Mouse (Mus musculus) G1E (cell line): ENCODE measurements around the gene Cdh22.

Source experiments
- CTCF ChIP-seq: IDR thresholded peaks from 2 replicates; pipeline ENCODE4 v1.5.1; 2012; ENCODE audit warnings: low read depth, low read length, inconsistent platforms, mixed read lengths
- GATA1 ChIP-seq: IDR thresholded peaks from 2 replicates; pipeline ENCODE4 v1.6.1; 2012; ENCODE audit warnings: borderline replicate concordance, low read length, inconsistent platforms, mixed read lengths
- POLR2AphosphoS5 ChIP-seq: IDR thresholded peaks from 2 replicates; pipeline ENCODE4 v1.6.1; 2012; ENCODE audit warnings: low read depth, low read length, inconsistent platforms; ENCODE audit not compliant: insufficient replicate concordance
- TAL1 ChIP-seq: conservative IDR thresholded peaks from 2 replicates; pipeline ENCODE4 v1.6.1; 2012; ENCODE audit warnings: low read depth, low read length, inconsistent platforms, mixed read lengths

GRCm38 (mm10) chr2:165176965-165177364 lies 57.7 kb downstream of the Cdh22 start:
- TF ChIP-seq CTCF (no peak), GATA1 (no peak), TAL1 (no peak), POLR2AphosphoS5 (no peak)
